Mouse (Mus musculus) small intestine, adult 2 months (tissue): ENCODE data around the gene Psmb10.

Source experiments
- CTCF ChIP-seq: fragments of 200-500 bp; IDR thresholded peaks from 2 replicates; pipeline ENCODE4 v1.5.1; 2012; ENCODE audit warnings: low read depth, mild to moderate bottlenecking, control low read depth, inconsistent platforms, low read length, moderate library complexity, mixed read lengths; ENCODE audit not compliant: insufficient replicate concordance, insufficient read length; ENCODE audit errors: extremely low read depth
- POLR2A ChIP-seq: fragments of 200-500 bp; IDR thresholded peaks from 2 replicates; pipeline ENCODE4 v1.6.1; 2012; ENCODE audit warnings: low read depth, mild to moderate bottlenecking, control low read depth, inconsistent platforms, low read length, moderate library complexity

- TF ChIP-seq CTCF (no peak), POLR2A (no peak)
Measured at GRCm38 (mm10) chr8:105889756-105890465, 48.3 kb downstream of the Psmb10 start.
